Mouse (Mus musculus) adrenal gland, postnatal 4 days (tissue): ENCODE measurements at regions not wholly inside any gene's neighbourhood (a gene's known extent, or its start where the extent isn't known, plus 50 kb on each side); places are given as distances from the start of the nearest gene placed in this dataset.

Experiments
- DNase-seq, 2 experiments: peaks; one replicate each; pipeline ENCODE4 v3.0.0; 2021 to 2022; ENCODE audit warnings: low spot score in 2 of 2, mixed read lengths in 2 of 2

- no peak for DNase-seq
Measured at GRCm38 (mm10) chr15:59845158-59845739, 171.2 kb downstream of the 4933412E24Rik start.

DNA sequence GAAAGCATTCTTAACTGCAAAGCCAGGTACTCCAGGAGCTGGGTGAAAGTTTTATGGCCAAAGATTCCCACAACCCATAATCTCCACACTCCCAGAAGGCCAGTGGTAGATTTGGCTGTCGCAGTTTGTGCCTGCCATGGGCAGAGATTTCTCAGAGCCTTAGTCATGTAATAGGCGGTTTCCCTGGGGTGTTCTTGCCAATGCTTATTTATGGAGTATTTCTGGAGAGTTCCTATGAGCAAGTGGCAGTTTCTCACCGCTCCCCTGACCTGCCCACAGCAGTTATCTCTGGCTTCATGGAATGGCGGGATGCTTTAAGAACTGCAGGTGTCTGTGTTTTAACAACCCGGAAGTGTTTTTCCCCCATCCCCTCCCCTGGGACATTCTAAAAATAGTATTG, 179.8 kb downstream of the 4933412E24Rik start:
- DNase-seq: no peak

DNA sequence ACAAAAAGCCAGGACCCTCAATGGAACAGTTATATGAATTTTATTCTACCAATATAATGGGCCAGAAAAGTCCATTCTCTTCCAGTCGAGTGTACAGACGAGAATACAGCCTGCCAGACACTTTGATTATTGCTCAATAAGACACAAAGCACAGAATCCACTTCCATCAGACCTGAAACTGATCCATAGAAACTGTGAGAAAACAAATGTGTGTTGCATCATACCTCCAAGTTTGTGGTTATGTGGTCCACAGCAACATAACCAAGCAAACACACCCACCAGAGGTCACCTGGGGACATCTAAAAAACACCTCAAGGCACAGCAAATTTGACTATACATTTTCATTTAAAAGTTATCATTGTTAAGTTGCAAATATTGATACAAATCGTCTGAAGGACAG, 183.2 kb downstream of the 4933412E24Rik start:
- no peak for DNase-seq

DNA sequence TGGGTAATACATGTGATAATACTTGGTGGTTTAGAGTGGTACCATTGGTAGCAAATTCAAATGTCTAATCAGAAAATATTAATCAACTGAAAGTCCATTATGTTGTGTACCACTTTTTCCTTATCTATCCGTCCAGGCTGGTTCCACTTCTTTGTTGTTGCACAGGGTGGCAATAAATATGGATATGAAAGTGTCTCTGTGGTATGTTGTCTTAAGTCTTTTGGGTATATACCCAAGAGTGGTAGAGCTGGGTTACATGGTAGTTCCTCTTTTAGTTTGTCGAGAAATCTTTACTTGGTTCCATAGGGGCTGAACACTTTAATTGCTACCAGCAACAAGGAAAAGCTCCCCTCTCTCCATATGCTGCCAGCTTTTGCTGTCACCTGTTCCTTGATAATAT, 184.9 kb downstream of the 4933412E24Rik start:
- no peak for DNase-seq

- DNase-seq: no peak
Measured at GRCm38 (mm10) chr15:59830553-59831462, 185.6 kb downstream of the 4933412E24Rik start.

GRCm38 (mm10) chr15:59828421-59828820, 188.0 kb downstream of the 4933412E24Rik start:
- DNase-seq: peak; percentile 24 to 56

DNA sequence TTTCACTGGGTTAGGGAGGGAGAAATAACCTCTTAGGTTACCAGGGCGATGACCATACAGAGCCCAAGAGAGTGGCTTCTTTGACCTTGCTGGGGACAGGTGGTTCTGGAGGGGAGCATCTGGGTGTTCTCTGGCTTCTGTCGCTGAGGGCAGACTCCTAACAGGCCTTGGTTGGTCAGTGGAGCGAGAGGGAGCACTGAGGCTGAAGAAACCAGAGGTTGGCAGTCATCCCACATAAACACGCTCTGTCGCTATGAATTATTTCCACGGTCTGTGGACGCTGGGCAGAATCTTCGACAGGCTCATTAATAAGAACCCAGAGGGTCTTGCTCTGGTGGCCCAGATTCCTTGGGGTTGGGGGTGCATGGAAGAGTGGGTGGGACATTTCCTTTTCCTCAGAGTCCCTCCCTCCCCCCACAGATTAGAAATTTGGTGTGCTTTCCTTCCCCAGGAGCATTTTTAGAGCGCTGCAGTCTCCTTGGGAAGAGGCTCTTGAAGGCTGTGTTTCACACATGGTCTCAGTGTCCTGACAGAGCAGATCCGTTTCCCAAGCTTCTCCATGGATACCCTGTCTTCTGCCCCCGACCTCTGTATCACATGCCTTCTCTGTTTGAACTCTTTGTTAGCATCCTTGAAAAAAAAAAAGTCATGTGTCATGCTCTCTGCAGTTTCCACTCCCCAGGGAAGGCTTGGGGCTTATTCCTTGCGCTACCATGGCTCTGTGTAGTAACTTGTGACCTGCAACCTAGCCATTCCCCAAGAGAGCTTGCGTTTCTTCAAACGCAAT, 190.1 kb downstream of the 4933412E24Rik start:
- DNase-seq: no peak

GRCm38 (mm10) chr15:59823921-59824320, 192.5 kb downstream of the 4933412E24Rik start:
- no peak for DNase-seq

- no peak for DNase-seq
Measured at GRCm38 (mm10) chr15:59822995-59823681, 193.3 kb downstream of the 4933412E24Rik start.

GRCm38 (mm10) chr15:59820317-59820716, 196.1 kb downstream of the 4933412E24Rik start:
- no peak for DNase-seq

GRCm38 (mm10) chr15:59816031-59816430, 200.4 kb downstream of the 4933412E24Rik start:
- no peak for DNase-seq

- no peak for DNase-seq
Measured at GRCm38 (mm10) chr15:59811566-59811965, 204.8 kb downstream of the 4933412E24Rik start.

GRCm38 (mm10) chr15:59809361-59809760, 207.1 kb downstream of the 4933412E24Rik start:
- no peak for DNase-seq

DNA sequence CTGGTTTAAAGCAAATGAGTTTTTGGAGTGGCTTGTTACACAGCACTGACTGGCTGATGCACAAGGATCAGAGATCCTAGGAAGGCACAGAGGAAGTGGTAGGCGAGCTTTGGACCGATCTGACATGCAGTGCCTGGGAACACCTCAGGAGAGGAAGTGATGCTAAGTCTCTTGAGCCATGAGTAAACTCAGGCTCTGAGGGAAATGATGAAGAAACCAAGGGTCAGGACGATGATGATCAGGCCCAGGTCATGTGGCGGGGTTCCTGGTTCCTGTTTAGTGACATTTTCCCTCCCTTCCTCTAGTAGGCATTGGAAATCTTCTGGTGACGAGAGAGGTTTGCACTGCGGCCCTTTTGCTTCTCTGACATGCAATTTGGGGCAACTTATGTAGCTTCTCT, 208.7 kb downstream of the 4933412E24Rik start:
- DNase-seq: no peak

DNA sequence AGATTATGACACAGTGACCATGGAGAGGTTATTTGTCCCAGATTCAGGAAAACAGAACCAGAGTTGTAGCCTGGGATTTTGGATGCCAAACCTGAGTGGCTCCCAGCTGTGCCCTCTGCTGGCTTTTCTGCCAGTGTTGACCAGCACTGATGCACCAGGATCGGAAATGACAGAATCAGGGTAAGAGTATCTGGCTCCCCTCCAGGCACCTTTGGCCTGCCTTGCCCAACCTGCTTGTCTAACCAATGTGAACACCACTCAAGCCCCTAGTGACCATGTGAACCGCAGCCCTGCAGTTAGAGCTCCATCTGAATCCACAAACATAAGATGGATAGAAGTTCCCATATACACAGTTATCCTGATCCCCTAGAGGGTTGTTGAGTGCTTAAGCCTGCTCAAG, 210.6 kb downstream of the 4933412E24Rik start:
- DNase-seq: no peak

DNA sequence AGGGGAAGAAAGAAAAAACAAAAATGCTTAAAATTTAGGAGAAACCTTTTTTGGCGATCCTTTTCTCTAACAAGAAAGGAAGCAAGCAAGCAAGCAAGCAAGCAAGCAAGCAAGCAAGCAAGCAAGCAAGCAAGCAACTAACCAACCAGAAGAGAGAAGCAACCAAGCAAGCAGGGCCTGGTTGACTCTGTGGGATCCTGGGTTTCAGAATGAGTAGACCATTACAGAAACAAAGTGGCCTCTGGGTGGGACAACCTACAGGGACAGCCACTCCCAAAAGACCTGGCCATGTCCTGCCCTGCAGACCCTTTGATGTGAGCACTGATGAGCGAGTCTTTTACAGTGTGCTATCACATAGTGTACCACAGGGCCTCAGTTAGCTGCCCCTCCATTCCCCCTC, 211.6 kb downstream of the 4933412E24Rik start:
- no peak for DNase-seq

DNA sequence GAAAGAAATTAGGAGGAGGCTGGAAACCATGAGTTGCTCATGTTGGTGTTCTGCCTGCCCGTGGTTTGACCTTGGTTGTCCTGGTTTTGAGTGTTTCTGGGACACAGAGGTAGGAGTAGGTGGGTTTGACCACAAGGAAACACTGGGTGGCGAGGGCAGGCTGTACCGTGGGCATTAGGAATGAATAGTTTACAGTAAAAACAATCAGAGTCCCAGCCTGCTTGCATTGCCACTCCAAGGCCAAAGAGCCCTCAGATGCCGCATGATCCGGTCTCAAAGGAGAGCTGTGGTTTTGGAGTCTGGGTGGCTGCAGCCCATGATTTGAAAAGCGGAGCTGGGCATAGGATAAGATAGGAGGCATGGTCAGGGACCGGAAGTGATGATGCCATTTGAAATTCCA, 212.0 kb downstream of the 4933412E24Rik start:
- DNase-seq: no peak

DNA sequence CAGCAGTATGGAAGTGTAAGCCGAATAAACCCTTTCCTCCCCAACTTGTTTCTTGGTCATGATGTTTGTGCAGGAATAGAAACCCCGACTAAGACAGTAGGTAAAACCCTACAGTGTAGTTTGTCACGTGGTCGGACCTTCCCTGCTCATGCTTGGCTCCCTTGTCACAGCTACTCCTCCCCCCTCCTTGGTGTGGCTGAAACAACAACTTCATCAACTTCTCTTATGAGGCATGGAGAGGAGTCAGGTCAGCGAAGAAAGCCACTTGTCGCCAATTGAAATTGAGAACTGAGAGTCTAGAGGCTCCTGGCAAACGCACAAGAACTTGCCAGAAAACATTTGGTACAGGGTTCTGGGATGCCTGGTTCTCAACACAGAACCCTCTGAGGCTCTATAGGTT, 214.1 kb downstream of the 4933412E24Rik start:
- DNase-seq: no peak

- no peak for DNase-seq
Measured at GRCm38 (mm10) chr15:59799124-59799815, 217.1 kb downstream of the 4933412E24Rik start.

DNA sequence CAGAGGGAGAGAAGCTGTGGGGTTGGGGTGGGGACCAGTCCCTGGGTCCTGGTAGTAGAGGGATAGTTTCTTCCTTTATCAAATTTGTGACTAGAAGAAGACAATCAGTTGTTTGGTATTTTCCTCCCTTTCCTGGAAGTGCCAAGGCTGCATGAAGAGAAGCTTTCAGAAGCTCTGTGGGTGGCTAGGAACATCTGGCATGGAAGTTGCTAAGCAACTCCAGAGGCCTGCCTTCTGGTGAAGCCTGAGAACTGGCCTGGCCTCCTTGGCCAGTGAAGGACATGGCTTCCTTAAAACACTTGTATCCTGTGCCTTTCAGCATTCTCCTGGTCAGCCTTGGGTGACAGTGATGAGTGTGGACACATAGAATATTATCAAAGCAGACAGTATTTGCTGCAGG, 217.9 kb downstream of the 4933412E24Rik start:
- DNase-seq: no peak

DNA sequence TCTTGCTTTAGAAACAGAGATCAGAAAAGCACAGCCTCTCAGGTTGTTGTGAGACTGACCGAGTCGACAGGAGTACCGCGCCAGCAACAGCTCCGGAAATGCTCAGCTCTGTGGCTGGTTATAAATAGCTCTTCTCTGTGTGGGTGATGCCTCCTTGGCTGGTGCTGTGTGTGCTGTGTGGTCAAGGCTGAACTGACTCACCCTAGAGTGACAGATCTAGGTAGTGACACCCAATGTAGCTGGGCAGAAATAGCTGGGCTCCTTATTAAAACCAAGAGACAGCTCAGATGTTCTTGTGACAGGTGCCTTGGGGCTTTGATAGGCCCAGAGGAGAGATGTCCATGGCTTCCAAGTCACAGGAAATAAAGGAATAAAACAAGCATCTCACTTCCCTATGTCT, 220.7 kb downstream of the 4933412E24Rik start:
- DNase-seq: no peak
